Mouse (Mus musculus) midbrain, embryonic 16.5 days (tissue): ENCODE measurements around the gene Metrn. TPM values are rescaled to one million over a fixed set of nuclear protein-coding genes. Genes with fewer than 3 reads are reported as not detected.

Source experiments
- ATAC-seq: fragments of 200-750 bp; cut with Nextera tagmentation; 2 replicates; pipeline ENCODE4 v1.8.0; 2017; ENCODE audit warnings: moderate TSS enrichment
- H3K27ac ChIP-seq: fragments of 300-500 bp; sonication (generic); 2 replicates; pipeline ENCODE4 v1.5.1; 2014; ENCODE audit warnings: mild to moderate bottlenecking, low read length, mixed read lengths
- H3K27me3 ChIP-seq: fragments of 300-500 bp; sonication (generic); 2 replicates; pipeline ENCODE4 v1.6.1; 2014; ENCODE audit warnings: low read depth, low read length, mixed read lengths; ENCODE audit not compliant: control insufficient read depth, insufficient read depth
- H3K36me3 ChIP-seq: fragments of 300-500 bp; sonication (generic); 2 replicates; pipeline ENCODE4 v1.6.1; 2014; ENCODE audit warnings: mild to moderate bottlenecking, low read length, moderate library complexity, mixed read lengths; ENCODE audit not compliant: control insufficient read depth, insufficient read depth
- H3K4me1 ChIP-seq: fragments of 300-500 bp; sonication (generic); 2 replicates; pipeline ENCODE4 v1.6.1; 2014; ENCODE audit warnings: mild to moderate bottlenecking, low read length, mixed read lengths; ENCODE audit not compliant: control insufficient read depth, insufficient read depth
- H3K4me2 ChIP-seq: fragments of 300-500 bp; sonication (generic); 2 replicates; pipeline ENCODE4 v1.6.1; 2014; ENCODE audit warnings: mild to moderate bottlenecking, low read length, mixed read lengths
- H3K4me3 ChIP-seq: fragments of 300-500 bp; sonication (generic); 2 replicates; pipeline ENCODE4 v1.5.1; 2014; ENCODE audit warnings: low read depth, mild to moderate bottlenecking, low read length, moderate library complexity, mixed read lengths
- H3K9ac ChIP-seq: fragments of 300-500 bp; sonication (generic); 2 replicates; pipeline ENCODE4 v1.6.1; 2014; ENCODE audit warnings: low read depth, low read length, mixed read lengths
- H3K9me3 ChIP-seq: fragments of 300-500 bp; sonication (generic); replicated peaks from 2 replicates; pipeline ENCODE4 v1.6.1; 2014; ENCODE audit warnings: mild to moderate bottlenecking, low read length, mixed read lengths; ENCODE audit not compliant: control insufficient read depth, poor library complexity, severe bottlenecking
- WGBS: fragments of 180-500 bp; shearing (Covaris S2); extraction: QIAGEN DNeasy Blood & Tissue Kit; methylation state at CpG from one replicate; pipeline ENCODE4 v1.1.7; 2014; 5-methylcytosine and 5-hydroxymethylcytosine counted together
- polyA plus RNA-seq: library from polyadenylated mRNA; unstranded; fragments of >200 nt; fragmentation: Nextera tagmentation; extraction: Ambion mirVana; gene quantifications from 2 replicates; pipeline ENCODE4 v1.2.1, GENCODE M21; 2015

Metrn gene
- polyA plus RNA-seq = 33.1 and 37.1 TPM in 2 replicates

DNA sequence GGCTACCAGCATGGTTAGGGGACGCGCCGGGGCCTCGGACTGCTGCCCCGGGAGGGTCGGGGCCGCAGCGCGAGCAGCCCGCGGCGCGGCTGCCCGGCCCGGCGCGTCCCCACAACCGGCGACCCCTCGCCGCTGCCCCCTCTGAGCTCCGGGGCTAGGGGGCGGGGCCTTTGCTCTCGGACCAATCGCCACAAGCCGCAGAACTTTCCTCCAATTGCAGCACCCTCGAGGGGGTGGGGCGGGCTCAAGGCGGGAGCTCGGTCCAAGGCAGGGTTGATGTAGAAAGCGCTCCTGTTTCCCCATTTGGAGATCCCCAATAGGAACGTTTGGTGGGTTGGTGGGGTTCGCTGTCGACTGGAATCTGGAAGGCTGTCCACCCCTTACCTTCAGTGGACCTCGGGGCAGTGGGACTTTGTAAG is at the start of gene Metrn:
TSS of gene Metrn (minus strand) at position 186 of the 419 bp plus-strand sequence.
- peak; percentile 58 for ATAC-seq
- Histone ChIP-seq H3K27ac (peak within 1 kb of the TSS; percentile 3; the same call in 1 of the 2 replicates), H3K4me1 (peaks cover 29% of the 10 kb centered on the region), H3K4me2 (peak within 1 kb of the TSS; percentile 72), H3K36me3 (no peaks in the 10 kb centered on the region), H3K9ac (peak within 1 kb of the TSS; percentile 51; the same call in 1 of the 2 replicates), H3K4me3 (peak within 1 kb of the TSS; percentile 49), H3K9me3 (no peaks in the 10 kb centered on the region), H3K27me3 (peaks cover 6% of the 10 kb centered on the region)
- whole genome bisulfite sequencing = under 1% methylated on average over 35 of the region's 35 CpGs

DNA sequence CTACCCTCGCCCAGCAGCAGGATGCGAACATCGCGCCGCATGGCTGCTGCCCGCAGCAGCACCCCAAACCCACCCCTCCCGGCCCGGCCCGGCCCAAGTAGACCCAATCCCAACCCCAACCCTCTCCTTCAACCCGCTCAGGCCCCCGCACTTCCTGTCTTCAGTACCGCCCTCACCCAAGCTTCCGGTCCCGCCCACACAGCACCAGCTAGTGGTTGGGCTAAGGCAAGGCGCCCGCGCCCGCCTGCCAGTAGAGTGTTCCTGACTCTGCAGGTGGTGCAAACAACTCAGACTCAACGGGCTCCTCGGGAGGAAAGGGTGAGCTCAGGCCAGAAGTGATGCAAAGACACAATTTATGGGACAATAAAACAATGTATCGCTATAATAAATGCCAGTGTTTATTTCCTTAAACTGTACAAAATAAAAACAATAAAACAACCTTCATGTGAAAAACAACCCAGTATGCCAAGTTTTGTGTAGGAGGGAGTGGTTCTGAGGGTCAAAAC is 47.5 kb upstream of the Metrn start, which contains the start of gene Rhot2:
TSS of gene Rhot2 (minus strand) at position 456 of the 506 bp plus-strand sequence.
- Histone ChIP-seq H3K4me3 (peak within 1 kb of the TSS; percentile 89), H3K9ac (peak within 1 kb of the TSS; percentile 84), H3K4me2 (peak within 1 kb of the TSS; percentile 95), H3K36me3 (peaks cover 26% of the 10 kb centered on the region), H3K27ac (peak within 1 kb of the TSS; percentile 75), H3K27me3 (no peaks in the 10 kb centered on the region), H3K4me1 (peaks cover 15% of the 10 kb centered on the region), H3K9me3 (no peaks in the 10 kb centered on the region)
- ATAC-seq = peak; percentile 96
- WGBS = under 1% methylated on average over 21 of the region's 21 CpGs

DNA sequence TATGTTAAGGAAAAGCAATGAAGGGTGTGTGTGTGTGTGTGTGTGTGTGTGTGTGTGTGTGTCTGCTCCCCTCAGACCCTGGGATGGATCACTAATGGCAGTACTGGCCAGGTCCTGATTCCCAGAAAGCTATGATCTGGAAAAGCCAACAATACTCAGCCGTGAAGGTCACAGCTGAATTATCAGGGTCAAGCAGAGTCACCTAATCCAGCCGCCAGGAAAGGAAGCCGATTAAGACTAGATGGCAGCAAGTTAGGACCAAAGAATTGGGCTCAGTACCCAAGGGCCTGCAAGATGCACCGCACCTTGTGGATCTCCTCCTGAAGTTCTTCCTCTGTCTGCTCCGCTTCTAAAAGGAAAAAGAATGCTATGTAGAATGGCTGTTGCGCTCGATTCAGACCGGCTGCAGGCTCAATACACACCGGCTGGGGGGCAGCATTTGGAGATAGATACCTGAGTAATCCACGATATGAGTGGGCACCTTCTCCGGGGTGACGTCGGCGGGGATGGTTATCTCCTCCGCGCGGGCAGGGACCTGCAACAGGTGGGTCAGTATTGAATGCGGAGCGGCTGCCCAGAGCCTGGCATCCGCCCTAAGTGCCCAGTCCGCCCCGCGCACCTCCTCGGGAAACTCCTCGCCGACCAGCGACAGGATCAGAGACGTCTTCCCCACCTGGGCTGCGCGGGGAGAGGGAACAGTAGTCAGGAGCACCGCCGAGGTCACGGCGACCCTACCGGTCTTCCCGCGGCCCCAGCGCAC is 46.9 kb upstream of the Metrn start:
- Histone ChIP-seq H3K4me3 (peak overlapping the region; percentile 89), H3K36me3 (peaks cover 32% of the 10 kb centered on the region), H3K4me1 (peaks cover 15% of the 10 kb centered on the region), H3K27me3 (no peaks in the 10 kb centered on the region), H3K27ac (peak overlapping the region; percentile 75), H3K9me3 (no peaks in the 10 kb centered on the region), H3K4me2 (peak overlapping the region; percentile 95), H3K9ac (peak overlapping the region; percentile 84)
- 1% methylated on average over 36 of the region's 38 CpGs for WGBS
- ATAC-seq = peak; percentile 34; the same call in 1 of the 2 replicates

DNA sequence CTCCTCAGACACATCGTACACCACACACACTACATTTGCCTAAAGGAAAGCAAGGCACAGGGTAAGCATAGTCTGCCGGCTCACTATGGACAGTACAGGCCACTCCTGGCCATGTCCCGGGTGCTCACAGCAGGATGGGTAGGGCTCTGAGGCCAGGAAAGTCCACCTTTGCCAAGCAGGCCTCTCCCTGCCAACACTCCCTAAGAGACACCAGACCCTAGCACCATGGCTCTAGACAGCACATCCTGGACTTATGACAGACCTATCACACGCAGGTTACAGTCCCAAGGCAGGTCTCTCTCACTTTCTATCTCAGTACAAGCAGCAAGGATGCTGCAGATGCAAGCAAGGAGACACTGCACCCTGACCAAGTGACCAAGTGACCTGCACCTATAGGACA is 46.2 kb upstream of the Metrn start:
- WGBS = 95% methylated on average over 4 of the region's 4 CpGs

GRCm38 (mm10) chr17:25842509-25842908 is 45.6 kb upstream of the Metrn start:
- H3K4me2 ChIP-seq = no peak overlapping the region
- no peak overlapping the region for H3K9ac ChIP-seq
- H3K27me3 ChIP-seq = no peaks in the 10 kb centered on the region
- H3K4me1 ChIP-seq = peaks cover 21% of the 10 kb centered on the region
- no peak overlapping the region for H3K27ac ChIP-seq
- 84% methylated on average over 3 of the region's 3 CpGs for WGBS
- no peak for ATAC-seq
- peaks cover 32% of the 10 kb centered on the region for H3K36me3 ChIP-seq
- H3K9me3 ChIP-seq = no peaks in the 10 kb centered on the region
- H3K4me3 ChIP-seq = no peak overlapping the region

More for the DNA sequence above, 46.2 kb upstream of the Metrn start:
- no peak for ATAC-seq
- Histone ChIP-seq H3K4me3 (no peak overlapping the region; the same call in 1 of the 2 replicates), H3K36me3 (peaks cover 34% of the 10 kb centered on the region), H3K4me2 (peak overlapping the region; percentile 95), H3K4me1 (peaks cover 15% of the 10 kb centered on the region), H3K9ac (peak overlapping the region; percentile 84; the same call in 1 of the 2 replicates), H3K27ac (no peak overlapping the region), H3K27me3 (no peaks in the 10 kb centered on the region), H3K9me3 (no peaks in the 10 kb centered on the region)

DNA sequence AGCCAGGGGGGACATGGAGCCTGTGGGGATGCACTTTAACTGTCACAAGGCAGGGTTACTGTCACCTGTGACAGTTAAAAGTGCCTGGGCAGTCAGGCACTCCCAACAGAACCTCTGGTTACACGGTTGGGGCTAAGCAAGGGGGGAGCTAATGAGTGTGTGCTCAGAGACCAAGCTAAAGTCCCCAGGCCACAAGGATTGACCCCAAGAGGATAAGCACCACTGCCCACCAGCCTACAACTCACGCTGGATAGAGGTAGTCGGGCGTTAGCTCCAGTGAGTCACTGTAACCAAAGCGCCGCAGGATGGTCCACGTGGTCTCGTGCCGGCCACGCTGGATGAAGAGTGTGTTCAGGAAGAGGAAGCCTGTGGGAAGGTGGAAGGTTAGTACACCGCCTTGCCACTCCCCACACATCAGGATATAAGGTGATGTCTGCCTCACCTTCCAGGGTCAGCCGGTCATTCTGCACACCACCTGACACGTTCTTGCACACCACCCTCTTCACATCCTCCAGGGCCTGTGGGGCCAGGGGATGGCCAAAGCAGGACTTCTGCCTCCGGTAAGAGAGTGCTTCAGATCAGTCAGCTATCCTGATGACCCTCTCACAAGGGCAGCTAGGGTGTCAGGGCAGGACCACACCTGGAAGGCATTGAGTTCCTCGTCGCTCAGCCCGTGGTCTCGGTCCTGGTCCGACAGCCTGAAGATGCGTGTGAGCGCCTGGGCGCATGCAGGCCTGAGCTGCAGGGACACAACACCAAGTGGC is 44.4 kb upstream of the Metrn start, which contains the start of gene Gm20683:
TSS of gene Gm20683 (minus strand) at position 647 of the 764 bp plus-strand sequence.
- Histone ChIP-seq H3K4me1 (peaks cover 29% of the 10 kb centered on the region), H3K9me3 (no peaks in the 10 kb centered on the region), H3K27me3 (no peaks in the 10 kb centered on the region), H3K27ac (no peak within 1 kb of the TSS), H3K36me3 (peaks cover 32% of the 10 kb centered on the region), H3K4me2 (no peak within 1 kb of the TSS), H3K4me3 (no peak within 1 kb of the TSS), H3K9ac (no peak within 1 kb of the TSS)
- ATAC-seq = no peak
- 94% methylated on average over 22 of the region's 22 CpGs for WGBS

GRCm38 (mm10) chr17:25840519-25840918 is 43.6 kb upstream of the Metrn start:
- no peak overlapping the region for H3K9ac ChIP-seq
- no peak for ATAC-seq
- H3K36me3 ChIP-seq = peaks cover 32% of the 10 kb centered on the region
- H3K9me3 ChIP-seq = no peaks in the 10 kb centered on the region
- no peak overlapping the region for H3K4me3 ChIP-seq
- WGBS = 98% methylated on average over 6 of the region's 6 CpGs
- no peak overlapping the region for H3K27ac ChIP-seq
- peaks cover 37% of the 10 kb centered on the region for H3K4me1 ChIP-seq
- H3K27me3 ChIP-seq = no peaks in the 10 kb centered on the region
- H3K4me2 ChIP-seq = no peak overlapping the region

DNA sequence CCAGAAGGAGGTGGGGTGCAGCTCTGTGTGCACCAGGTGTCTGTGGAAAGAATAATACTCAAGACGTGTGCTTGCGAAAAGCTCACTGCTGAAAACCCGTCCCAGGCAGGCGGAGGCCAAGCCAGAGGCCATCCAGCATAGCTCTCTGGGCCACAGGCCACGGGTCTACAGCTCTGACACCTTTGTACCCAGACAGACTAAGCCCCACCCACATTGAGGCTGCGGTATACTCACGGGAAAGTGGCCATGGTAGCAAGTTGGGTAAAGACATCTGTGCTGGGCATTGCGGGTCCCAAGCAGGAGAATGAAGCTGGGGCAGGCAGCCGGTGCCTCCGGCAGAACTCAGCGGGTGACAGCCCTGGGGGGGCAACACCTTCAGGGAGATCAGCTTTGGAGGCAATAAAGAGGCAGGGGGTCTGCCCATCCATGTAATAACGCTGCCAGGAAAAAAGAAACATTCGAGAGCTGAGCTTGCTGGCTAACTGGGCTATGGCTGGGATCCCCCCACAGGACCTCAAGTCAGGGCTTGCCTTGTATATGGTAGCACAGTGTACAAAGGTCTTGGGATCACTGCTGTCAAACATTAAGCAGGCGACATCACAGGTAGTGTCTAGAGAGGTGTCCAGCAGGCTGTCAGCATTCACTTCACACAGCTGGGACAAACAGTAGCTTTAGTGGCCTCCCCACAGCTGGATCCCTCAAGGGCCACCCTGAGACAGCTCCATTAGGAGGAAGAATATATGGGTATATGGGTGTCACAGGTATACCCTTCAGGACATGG is 42.7 kb upstream of the Metrn start:
- H3K4me1 ChIP-seq = peaks cover 43% of the 10 kb centered on the region
- H3K9ac ChIP-seq = no peak overlapping the region
- no peak overlapping the region for H3K27ac ChIP-seq
- H3K36me3 ChIP-seq = peaks cover 32% of the 10 kb centered on the region
- H3K4me3 ChIP-seq = no peak overlapping the region
- H3K4me2 ChIP-seq = no peak overlapping the region
- WGBS = 88% methylated on average over 14 of the region's 14 CpGs
- H3K27me3 ChIP-seq = no peaks in the 10 kb centered on the region
- ATAC-seq = no peak
- H3K9me3 ChIP-seq = no peaks in the 10 kb centered on the region
